Mouse (Mus musculus) embryonic facial prominence, embryonic 10.5 days (tissue): ENCODE data around the gene Ube2l6. TPM values are rescaled to one million over a fixed set of nuclear protein-coding genes. Genes with fewer than 3 reads are reported as not detected.
A peak's percentile ranks its signal among the peaks of the same experiment; 100 is the strongest.

Experiments used
- DNase-seq: peaks from one replicate; pipeline ENCODE4 v3.0.0-alpha.2; 2017; ENCODE audit warnings: low spot score
- H3K27ac ChIP-seq: fragments of 300-500 bp; sonication (generic); replicated peaks from 2 replicates; pipeline ENCODE4 v1.5.1; 2016; ENCODE audit warnings: mild to moderate bottlenecking
- H3K27me3 ChIP-seq: fragments of 300-500 bp; sonication (generic); replicated peaks from 2 replicates; pipeline ENCODE4 v1.6.1; 2016; ENCODE audit warnings: low read depth, mild to moderate bottlenecking; ENCODE audit not compliant: poor library complexity, severe bottlenecking
- H3K36me3 ChIP-seq: fragments of 300-500 bp; sonication (generic); replicated peaks from 2 replicates; pipeline ENCODE4 v1.6.1; 2016; ENCODE audit warnings: mild to moderate bottlenecking, moderate library complexity
- H3K4me1 ChIP-seq: fragments of 300-500 bp; sonication (generic); 2 replicates; pipeline ENCODE4 v1.6.1; 2016
- H3K4me3 ChIP-seq: fragments of 300-500 bp; sonication (generic); 2 replicates; pipeline ENCODE4 v1.5.1; 2016; ENCODE audit warnings: mild to moderate bottlenecking, moderate library complexity
- H3K9me3 ChIP-seq: fragments of 300-500 bp; sonication (generic); 2 replicates; pipeline ENCODE4 v1.6.1; 2016; ENCODE audit warnings: mild to moderate bottlenecking
- WGBS: fragments of 180-500 bp; shearing (Covaris S2); methylation state at CpG from one replicate; pipeline ENCODE4 v1.1.7; 2016; 5-methylcytosine and 5-hydroxymethylcytosine counted together
- polyA plus RNA-seq: library from polyadenylated mRNA; unstranded; fragments of >200 nt; fragmentation: Nextera tagmentation; extraction: Ambion mirVana; gene quantifications from 2 replicates; pipeline ENCODE4 v1.2.1, GENCODE M21; 2016

Ube2l6 gene
- polyA plus RNA-seq, 1 experiment from 2014 or later, result 22.7 TPM

DNA sequence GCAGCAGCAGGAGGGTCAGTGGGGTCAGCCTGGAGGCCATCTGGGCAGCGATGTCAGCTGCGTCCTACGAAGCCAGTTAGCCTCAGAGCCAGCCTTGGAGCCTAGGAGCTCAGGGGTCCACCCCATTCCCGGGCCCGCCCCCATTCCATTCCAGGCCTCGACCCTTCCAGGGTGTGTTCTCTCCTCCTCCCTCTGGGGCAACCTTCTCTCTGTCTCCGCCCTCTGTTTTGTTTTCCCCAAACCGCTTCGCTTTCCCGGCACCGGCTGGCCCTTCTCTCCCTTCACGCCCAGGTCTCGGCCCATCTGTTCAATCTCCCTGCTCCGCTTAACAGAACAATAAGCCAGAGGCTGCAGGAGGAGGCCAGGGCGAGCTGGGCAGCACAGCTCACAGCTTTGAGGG lies 23.9 kb upstream of the Ube2l6 start:
- Histone ChIP-seq H3K27me3 (no peaks in the 10 kb centered on the region), H3K9me3 (no peaks in the 10 kb centered on the region), H3K4me3 (peak overlapping the region; percentile 54), H3K27ac (peak overlapping the region; percentile 86), H3K4me1 (peaks cover 28% of the 10 kb centered on the region), H3K36me3 (no peaks in the 10 kb centered on the region)
- peak; percentile 87 for DNase-seq
- 1% methylated on average over 15 of the region's 15 CpGs for WGBS

DNA sequence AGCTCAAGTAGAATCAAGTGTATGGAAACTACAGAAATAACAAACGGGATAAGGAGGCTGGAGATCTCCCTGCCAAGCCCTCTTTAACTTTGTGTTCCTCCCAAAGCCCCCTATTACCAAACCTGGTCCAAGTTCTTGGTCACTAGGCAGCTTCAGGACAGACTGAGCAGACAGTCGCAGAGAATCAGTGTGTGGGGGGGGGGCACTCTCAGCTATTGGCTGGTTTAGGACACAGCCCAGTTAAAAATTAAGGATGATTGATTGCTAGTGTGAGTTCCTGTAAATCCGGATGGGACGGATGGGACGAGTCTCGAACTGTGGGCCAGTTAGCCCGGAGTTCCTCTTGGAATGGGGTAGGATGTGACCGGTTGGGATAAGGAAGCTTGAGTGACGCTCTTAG lies 23.4 kb upstream of the Ube2l6 start, which contains the start of gene Serping1:
TSS of gene Serping1 (minus strand) at position 204 of the 400 bp plus-strand sequence.
- WGBS, result 59% methylated on average over 9 of the region's 9 CpGs
- Histone ChIP-seq H3K27ac (peak within 1 kb of the TSS; percentile 86), H3K4me1 (peaks cover 28% of the 10 kb centered on the region), H3K36me3 (no peaks in the 10 kb centered on the region), H3K9me3 (no peaks in the 10 kb centered on the region), H3K27me3 (no peaks in the 10 kb centered on the region), H3K4me3 (peak within 1 kb of the TSS; percentile 54)
- DNase-seq, result peak; percentile 34

DNA sequence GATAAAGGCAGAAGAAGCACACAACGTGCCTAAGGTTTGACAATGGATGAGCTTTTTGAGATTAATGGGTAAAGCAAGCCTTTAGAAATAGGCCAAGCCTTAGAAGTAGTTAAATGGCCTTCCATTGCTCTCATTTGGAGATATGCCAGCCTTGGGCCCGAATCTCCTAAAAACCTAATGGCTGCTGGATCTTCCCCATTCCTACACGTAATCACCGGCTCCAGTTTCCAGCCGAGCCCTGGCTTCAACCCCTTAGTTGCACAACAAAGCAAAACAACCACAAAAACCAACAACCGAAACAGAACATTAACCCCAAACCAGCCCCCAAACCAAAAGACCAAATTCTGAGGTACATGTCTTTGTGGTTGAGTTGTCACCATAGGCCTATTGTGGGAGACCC lies 23.0 kb upstream of the Ube2l6 start:
- H3K27ac ChIP-seq, result peak overlapping the region; percentile 86
- no peaks in the 10 kb centered on the region for H3K36me3 ChIP-seq
- 88% methylated on average over 6 of the region's 6 CpGs for WGBS

DNA sequence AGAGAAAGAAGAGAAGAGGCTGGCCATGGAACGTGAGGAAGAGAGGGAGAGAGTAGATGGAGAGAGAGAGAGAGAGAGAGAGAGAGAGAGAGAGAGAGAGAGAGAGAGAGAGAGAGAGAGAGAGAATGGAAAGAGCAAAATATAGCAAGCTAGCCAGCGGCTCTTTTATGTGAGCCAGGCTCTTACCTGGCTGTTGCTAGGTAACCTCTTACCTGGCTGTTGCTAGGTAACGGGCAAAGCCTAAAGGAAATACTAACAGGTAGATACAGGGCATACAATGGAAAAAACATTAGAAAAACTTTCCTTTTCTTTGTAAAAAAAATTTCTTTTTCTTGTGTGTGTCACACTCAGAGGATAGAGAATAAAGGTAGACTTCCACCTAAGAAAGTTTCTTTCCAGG lies 20.9 kb upstream of the Ube2l6 start:
- Histone ChIP-seq H3K4me3 (no peak overlapping the region), H3K4me1 (peaks cover 28% of the 10 kb centered on the region), H3K27me3 (no peaks in the 10 kb centered on the region), H3K27ac (no peak overlapping the region), H3K9me3 (no peaks in the 10 kb centered on the region), H3K36me3 (no peaks in the 10 kb centered on the region)
- 67% methylated on average over 3 of the region's 3 CpGs for WGBS
- no peak for DNase-seq

More for the DNA sequence above, 23.0 kb upstream of the Ube2l6 start:
- Histone ChIP-seq H3K4me1 (peaks cover 28% of the 10 kb centered on the region), H3K27me3 (no peaks in the 10 kb centered on the region), H3K9me3 (no peaks in the 10 kb centered on the region), H3K4me3 (no peak overlapping the region)
- no peak for DNase-seq

DNA sequence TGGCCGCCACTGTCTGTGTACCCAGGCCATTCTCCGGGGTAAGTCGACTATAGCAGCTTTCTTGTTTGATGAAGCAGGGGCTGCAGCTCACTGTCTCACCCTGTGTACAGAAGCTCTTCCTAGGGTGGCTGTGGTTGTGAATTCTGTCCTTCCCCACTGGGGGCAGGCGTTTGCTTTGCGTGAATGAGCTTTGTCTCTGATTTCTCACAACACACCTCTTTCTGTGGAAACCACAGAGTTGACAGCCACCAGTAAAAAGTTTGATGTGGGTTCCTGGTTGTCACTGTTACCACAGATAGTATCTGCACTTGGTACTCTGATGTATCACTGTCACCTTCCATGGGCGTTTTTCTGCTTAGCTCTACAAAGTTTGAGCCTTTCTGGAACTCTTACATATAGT lies 19.4 kb upstream of the Ube2l6 start:
- no peak overlapping the region for H3K27ac ChIP-seq
- WGBS, result 65% methylated on average over 6 of the region's 6 CpGs
- H3K4me1 ChIP-seq, result peaks cover 16% of the 10 kb centered on the region
- no peak overlapping the region for H3K4me3 ChIP-seq
- H3K9me3 ChIP-seq, result no peaks in the 10 kb centered on the region
- no peaks in the 10 kb centered on the region for H3K27me3 ChIP-seq
- DNase-seq, result no peak
- H3K36me3 ChIP-seq, result no peaks in the 10 kb centered on the region

DNA sequence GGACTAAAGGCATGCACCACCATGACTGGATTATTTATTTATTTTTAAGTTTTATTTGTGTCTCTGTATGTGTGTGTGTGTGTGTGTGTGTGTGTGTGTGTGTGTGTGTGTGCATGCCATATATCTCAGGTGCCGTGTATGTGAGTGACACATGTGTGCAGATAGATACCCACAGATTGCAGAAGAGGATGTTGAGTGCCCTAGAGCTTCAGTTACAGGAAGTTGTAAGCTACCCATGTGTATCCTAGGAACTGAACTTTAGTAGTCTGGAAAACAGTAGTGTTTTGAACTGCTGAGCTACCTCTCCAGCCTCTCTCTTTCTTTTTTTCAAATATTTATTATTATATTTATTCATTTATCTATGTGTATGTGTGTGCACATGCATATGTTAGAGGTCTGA lies 15.3 kb upstream of the Ube2l6 start:
- Histone ChIP-seq H3K36me3 (no peaks in the 10 kb centered on the region), H3K27me3 (no peaks in the 10 kb centered on the region), H3K9me3 (no peaks in the 10 kb centered on the region), H3K4me1 (peaks cover 4% of the 10 kb centered on the region; the same call in 1 of the 2 replicates), H3K27ac (no peak overlapping the region), H3K4me3 (no peak overlapping the region)
- 84% methylated on average over 1 of the region's 1 CpGs for WGBS
- DNase-seq, result no peak

DNA sequence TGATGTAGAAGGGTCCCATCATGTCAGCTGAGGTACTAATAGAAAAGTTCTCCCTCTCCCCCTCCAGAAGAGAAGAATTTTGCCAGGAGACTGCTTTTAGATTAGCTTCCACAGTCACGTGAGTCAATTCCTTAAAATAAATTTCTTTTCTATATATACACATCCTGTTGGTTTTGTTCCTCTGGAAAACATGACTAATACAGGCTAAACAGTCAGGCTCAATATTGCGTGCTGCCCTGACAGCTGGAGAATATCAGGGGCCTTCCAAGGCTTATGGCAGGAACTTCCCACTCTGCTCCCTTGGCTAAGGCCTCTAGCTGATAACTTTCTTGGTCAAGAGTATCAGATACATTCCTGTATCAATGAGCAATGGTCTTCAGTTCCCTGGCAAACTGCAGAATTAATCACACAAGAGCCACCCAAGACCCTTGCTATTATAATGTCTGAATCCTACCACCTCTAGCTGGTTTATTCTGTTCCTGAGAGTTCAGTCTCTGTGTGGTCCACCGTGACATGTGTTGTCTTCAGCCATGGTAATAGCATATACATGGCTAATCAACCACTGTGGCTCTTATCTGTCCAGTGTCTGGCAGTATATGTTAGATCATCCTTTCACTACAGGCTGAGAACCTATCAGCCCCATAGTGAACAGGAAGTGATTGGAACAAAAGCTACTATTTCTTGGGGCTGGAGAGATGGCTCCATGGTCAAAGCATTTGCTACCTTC lies 14.6 kb upstream of the Ube2l6 start:
- no peak for DNase-seq
- no peak overlapping the region for H3K27ac ChIP-seq
- WGBS, result 88% methylated on average over 3 of the region's 3 CpGs
- H3K36me3 ChIP-seq, result no peaks in the 10 kb centered on the region
- H3K27me3 ChIP-seq, result no peaks in the 10 kb centered on the region
- peaks cover 7% of the 10 kb centered on the region; the same call in 1 of the 2 replicates for H3K4me1 ChIP-seq
- H3K9me3 ChIP-seq, result no peaks in the 10 kb centered on the region
- H3K4me3 ChIP-seq, result no peak overlapping the region

DNA sequence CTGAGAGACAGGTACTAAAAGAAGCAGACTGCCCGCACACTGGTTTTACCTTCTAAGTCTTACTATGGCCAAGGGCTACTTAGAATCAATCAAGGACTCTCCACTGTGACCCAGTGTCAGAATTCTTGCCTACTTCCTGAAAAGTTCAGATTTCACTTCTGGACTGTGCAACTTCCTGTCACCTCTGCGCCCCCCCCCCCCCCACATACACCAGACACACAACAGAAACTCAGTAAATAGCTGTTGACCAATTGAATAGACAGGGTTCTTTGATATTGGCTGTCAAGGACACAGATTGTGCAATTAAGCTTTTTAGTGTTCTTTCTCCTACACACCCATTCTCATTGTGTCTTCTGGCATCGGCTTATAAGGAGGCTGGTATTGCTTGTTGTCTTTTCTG lies 10.3 kb upstream of the Ube2l6 start:
- Histone ChIP-seq H3K27me3 (peaks cover 10% of the 10 kb centered on the region; the same call in 1 of the 2 replicates), H3K4me1 (peaks cover 13% of the 10 kb centered on the region; the same call in 1 of the 2 replicates), H3K36me3 (no peaks in the 10 kb centered on the region), H3K27ac (no peak overlapping the region), H3K4me3 (no peak overlapping the region), H3K9me3 (no peaks in the 10 kb centered on the region)
- 78% methylated on average over 3 of the region's 3 CpGs for WGBS
- no peak for DNase-seq

DNA sequence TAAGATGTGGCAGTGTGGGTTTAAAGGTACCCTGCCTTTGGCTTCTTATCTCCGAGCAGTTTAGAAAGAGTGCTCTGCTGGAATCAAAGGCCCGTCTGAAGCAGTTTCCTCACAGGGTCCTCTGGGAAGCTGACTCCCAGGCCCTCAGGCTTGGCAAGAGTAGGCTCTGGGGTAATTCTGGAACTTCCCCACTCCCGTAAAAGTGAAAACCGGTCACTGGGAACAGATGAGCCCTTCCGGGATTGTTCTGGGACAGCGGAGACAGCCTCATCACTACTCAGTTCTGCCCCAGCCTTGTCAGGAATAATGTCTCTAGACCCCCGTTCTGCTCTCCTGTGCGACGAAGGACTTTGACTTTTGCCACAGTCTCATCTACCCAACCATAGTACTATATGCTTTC lies 8.2 kb upstream of the Ube2l6 start:
- 51% methylated on average over 9 of the region's 9 CpGs for WGBS
- no peak for DNase-seq
- Histone ChIP-seq H3K4me3 (no peak overlapping the region), H3K9me3 (peaks cover 8% of the 10 kb centered on the region; the same call in 1 of the 2 replicates), H3K27ac (no peak overlapping the region), H3K4me1 (peaks cover 13% of the 10 kb centered on the region; the same call in 1 of the 2 replicates), H3K36me3 (no peaks in the 10 kb centered on the region), H3K27me3 (peaks cover 10% of the 10 kb centered on the region; the same call in 1 of the 2 replicates)

DNA sequence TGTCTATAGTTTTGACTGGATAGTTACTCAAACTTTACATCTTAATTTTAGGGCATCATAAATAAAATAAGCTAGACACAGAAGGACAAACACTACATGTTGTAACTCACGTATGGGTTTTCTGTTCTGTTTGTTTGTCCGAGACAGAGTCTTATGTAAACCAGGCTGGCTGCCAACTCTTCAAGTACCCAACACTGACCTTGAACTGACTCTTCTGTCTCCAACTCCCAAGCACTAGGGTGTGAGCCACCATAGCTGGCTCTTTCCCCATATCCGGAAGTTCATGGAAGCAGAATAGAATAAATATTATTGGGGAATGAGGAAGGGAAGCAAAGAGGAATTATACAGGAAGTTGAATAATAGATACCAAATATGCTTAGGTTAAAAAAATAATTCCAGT lies 6.1 kb upstream of the Ube2l6 start:
- Histone ChIP-seq H3K4me3 (no peak overlapping the region), H3K27ac (no peak overlapping the region), H3K9me3 (peaks cover 12% of the 10 kb centered on the region; the same call in 1 of the 2 replicates), H3K27me3 (peaks cover 10% of the 10 kb centered on the region; the same call in 1 of the 2 replicates), H3K36me3 (no peaks in the 10 kb centered on the region), H3K4me1 (peaks cover 13% of the 10 kb centered on the region; the same call in 1 of the 2 replicates)
- no peak for DNase-seq
- WGBS, result 86% methylated on average over 3 of the region's 3 CpGs

DNA sequence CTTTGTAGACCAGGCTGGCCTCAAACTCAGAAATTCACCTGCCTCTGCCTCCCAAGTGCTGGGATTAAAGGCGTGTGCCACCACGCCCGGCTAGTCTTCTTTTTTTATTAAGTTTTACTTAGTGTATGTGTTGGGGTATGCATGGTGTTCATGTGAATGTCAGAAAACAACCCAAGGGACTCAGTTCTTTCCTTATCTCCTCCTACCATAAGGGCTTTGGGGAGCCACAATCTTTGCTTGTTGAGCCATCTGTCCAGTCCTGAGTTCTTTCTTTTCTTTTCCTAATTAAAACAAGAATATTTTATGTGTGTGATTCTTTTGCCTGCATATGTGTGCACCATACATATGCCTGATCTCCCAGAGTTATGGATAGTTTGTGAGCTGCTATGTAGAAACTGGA lies 5.5 kb upstream of the Ube2l6 start:
- Histone ChIP-seq H3K36me3 (no peaks in the 10 kb centered on the region), H3K9me3 (peaks cover 12% of the 10 kb centered on the region; the same call in 1 of the 2 replicates), H3K4me3 (no peak overlapping the region), H3K4me1 (peaks cover 14% of the 10 kb centered on the region), H3K27me3 (peaks cover 10% of the 10 kb centered on the region; the same call in 1 of the 2 replicates), H3K27ac (no peak overlapping the region)
- DNase-seq, result no peak
- 86% methylated on average over 3 of the region's 3 CpGs for WGBS

DNA sequence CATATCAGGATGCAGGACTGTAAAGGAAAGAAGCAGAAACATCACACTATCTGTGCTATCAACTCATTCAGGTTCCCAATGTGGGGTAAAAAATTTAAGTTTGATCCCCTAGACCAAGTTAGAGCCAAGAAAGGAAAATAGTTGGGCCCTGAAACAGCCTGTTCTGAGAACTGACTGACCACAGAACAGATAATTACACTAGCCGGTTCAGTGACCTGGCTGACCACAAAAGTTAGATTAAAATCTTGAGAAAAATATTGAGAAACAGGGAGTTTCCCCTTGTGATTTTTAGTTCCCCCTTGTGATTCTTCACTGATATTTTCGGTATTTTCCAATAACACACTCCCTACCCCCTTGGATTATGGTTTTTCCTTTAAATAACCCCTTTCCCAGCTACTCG lies 4.8 kb upstream of the Ube2l6 start:
- H3K36me3 ChIP-seq, result no peaks in the 10 kb centered on the region
- peaks cover 10% of the 10 kb centered on the region; the same call in 1 of the 2 replicates for H3K27me3 ChIP-seq
- H3K27ac ChIP-seq, result no peak overlapping the region
- peaks cover 12% of the 10 kb centered on the region; the same call in 1 of the 2 replicates for H3K9me3 ChIP-seq
- no peak overlapping the region for H3K4me3 ChIP-seq
- 87% methylated on average over 3 of the region's 3 CpGs for WGBS
- peaks cover 17% of the 10 kb centered on the region for H3K4me1 ChIP-seq
- no peak for DNase-seq
